Mouse (Mus musculus) olfactory bulb, adult 2 months (tissue): Measurements from ENCODE around the gene Mapk3. TPM values are rescaled to one million over a fixed set of nuclear protein-coding genes. Genes with fewer than 3 reads are reported as not detected.
"Not testable (repeated sequence)": the region's sequence is repeated elsewhere in the genome, so short reads cannot be mapped to it uniquely, and the experiment has no call there.

Experiments
- H3K27ac ChIP-seq: fragments of 200-500 bp; 2 replicates; pipeline ENCODE4 v1.5.1; 2012; ENCODE audit warnings: low read depth, low read length; ENCODE audit not compliant: insufficient read depth
- H3K4me1 ChIP-seq: fragments of 200-500 bp; 2 replicates; pipeline ENCODE4 v1.6.1; 2012; ENCODE audit warnings: low read length; ENCODE audit not compliant: control insufficient read depth, insufficient read depth
- H3K4me3 ChIP-seq: fragments of 200-500 bp; 2 replicates; pipeline ENCODE4 v1.5.1; 2012; ENCODE audit warnings: mild to moderate bottlenecking, low read depth, low read length, moderate library complexity; ENCODE audit not compliant: insufficient read depth
- CTCF ChIP-seq: fragments of 200-500 bp; IDR thresholded peaks from 2 replicates; pipeline ENCODE4 v1.5.1; 2012; ENCODE audit warnings: low read depth, mild to moderate bottlenecking, low read length, moderate library complexity; ENCODE audit not compliant: insufficient read depth
- POLR2A ChIP-seq: fragments of 200-500 bp; IDR thresholded peaks from 2 replicates; pipeline ENCODE4 v1.6.1; 2012; ENCODE audit warnings: mild to moderate bottlenecking, low read depth, low read length, moderate library complexity; ENCODE audit not compliant: insufficient read depth
- WGBS: fragments of 180-500 bp; shearing (Covaris S2); methylation state at CpG from one replicate; pipeline ENCODE4 v1.1.7; 2018; 5-methylcytosine and 5-hydroxymethylcytosine counted together
- polyA plus RNA-seq: library from polyadenylated mRNA; stranded (reverse); fragments of >200 nt; gene quantifications from 2 replicates; pipeline ENCODE4 v1.2.4, GENCODE M21; 2012; ENCODE audit warnings: low replicate concordance; ENCODE audit not compliant: missing spikeins, insufficient read depth, insufficient read length

Gene Mapk3
- polyA plus RNA-seq, result 208 and 343 TPM in 2 replicates

GRCm38 (mm10) chr7:126759050-126759671, at the start of gene Mapk3:
Mapk3 (plus strand) TSS chr7:126759601.
- peaks cover 37% of the 10 kb centered on the region for H3K4me1 ChIP-seq
- WGBS, result 3% methylated on average over 33 of the region's 38 CpGs
- peak within 1 kb of the TSS; percentile 83 for H3K4me3 ChIP-seq
- peak within 1 kb of the TSS; percentile 91 for H3K27ac ChIP-seq
- TF ChIP-seq CTCF, result peak; percentile 56; the same call in 1 of the 2 replicates
- TF ChIP-seq POLR2A, result no peak

DNA sequence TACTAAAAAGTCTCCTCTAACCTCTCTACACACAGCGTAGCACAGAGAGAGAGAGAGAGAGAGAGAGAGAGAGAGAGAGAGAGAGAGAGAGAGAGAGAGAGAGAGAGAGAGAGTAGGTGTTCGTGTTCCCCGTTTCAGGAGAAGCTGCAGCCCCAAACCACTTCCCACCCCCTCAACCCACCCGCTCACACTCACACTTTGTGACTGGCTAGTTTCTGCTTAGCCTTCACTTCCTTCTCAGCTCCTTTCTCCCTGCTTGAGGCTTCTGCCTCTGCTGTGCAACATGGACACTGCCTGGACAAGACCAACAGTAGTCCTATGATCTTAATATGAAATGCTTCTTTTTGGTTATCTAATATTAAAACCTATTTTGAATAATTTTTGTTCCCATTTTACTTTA, 49.1 kb upstream of the Mapk3 start:
- 61% methylated on average over 4 of the region's 4 CpGs for WGBS
- Histone ChIP-seq H3K27ac (no peak overlapping the region), H3K4me3 (no peak overlapping the region), H3K4me1 (0 out of 2 replicates have a peak, but pooled peaks cover under 1% of the 10 kb centered on the region)
- TF ChIP-seq CTCF (no peak), POLR2A (no peak)

DNA sequence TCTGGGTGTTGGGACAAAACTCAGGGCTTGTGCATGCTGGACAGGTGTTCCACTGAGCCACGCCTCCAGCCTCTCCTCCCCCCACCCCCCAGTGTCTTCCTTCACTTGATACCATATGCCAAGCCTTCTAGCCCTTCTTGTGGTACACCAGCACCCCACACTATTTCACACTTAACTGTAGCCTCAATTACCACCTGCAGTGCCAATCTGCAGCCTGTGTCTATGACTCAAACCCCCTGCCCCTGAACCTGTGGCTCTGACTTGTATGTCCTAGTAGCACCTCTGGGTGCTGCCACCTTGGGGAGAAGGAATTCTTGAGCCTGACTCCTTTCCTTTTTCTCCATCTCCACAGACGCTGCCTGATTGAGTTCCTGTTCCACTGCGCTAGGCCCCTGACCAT, 47.5 kb upstream of the Mapk3 start:
- no peak for TF ChIP-seq CTCF
- TF ChIP-seq POLR2A, result no peak
- Histone ChIP-seq H3K4me3 (no peak overlapping the region), H3K4me1 (no peaks in the 10 kb centered on the region), H3K27ac (no peak overlapping the region)
- WGBS, result 82% methylated on average over 3 of the region's 3 CpGs

DNA sequence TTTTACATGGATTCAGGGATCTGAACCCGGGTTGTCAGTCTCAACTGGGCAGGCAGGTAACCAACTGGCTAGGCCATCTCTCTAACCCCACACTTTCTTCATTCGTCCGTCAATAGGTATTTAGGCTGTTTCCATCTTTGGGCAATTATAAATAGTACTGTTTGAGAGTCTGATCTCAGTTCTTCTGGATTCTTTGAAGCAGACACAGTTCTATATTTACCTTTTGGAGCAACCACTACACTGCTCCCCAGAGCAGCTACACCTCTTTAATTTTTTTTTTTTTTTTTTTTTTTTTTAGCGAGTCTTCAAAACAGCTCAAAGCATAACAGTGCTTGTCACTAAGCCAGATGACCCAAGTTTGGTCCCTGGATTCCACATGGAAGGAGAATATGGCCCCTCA, 43.7 kb upstream of the Mapk3 start:
- Histone ChIP-seq H3K4me1 (no peaks in the 10 kb centered on the region), H3K27ac (no peak overlapping the region), H3K4me3 (no peak overlapping the region)
- TF ChIP-seq CTCF, result no peak
- no peak for TF ChIP-seq POLR2A
- WGBS, result 81% methylated on average over 4 of the region's 4 CpGs

DNA sequence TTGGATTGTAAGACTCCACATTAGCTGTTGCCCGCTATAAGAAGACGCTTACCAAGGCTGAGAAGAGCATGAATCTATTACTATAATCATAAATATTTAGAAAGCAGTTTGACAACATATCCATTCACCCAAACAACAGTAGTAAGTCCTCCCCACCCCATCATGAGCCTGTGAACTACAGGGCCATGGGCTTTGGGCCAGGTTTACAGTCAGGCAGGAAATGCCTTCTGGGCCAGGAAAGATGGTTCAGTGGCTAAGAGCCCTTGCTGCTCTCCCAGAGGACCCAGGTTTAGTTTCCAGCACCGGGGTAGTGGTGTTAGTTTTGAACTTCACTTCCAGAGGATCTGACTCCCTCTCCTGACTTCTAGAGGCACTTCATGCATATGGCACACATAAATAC, 41.8 kb upstream of the Mapk3 start:
- 87% methylated on average over 3 of the region's 3 CpGs for WGBS
- H3K4me1 ChIP-seq, result no peaks in the 10 kb centered on the region
- H3K27ac ChIP-seq, result no peak overlapping the region
- H3K4me3 ChIP-seq, result no peak overlapping the region
- TF ChIP-seq CTCF, result no peak

- TF ChIP-seq CTCF (no peak), POLR2A (no peak)
- Histone ChIP-seq H3K4me1 (no peaks in the 10 kb centered on the region), H3K4me3 (no peak overlapping the region), H3K27ac (no peak overlapping the region)
- 91% methylated on average over 5 of the region's 5 CpGs for whole genome bisulfite sequencing
Measured at GRCm38 (mm10) chr7:126718787-126719337, 40.5 kb upstream of the Mapk3 start.

GRCm38 (mm10) chr7:126721635-126722034, 37.8 kb upstream of the Mapk3 start:
- no peak for TF ChIP-seq POLR2A
- no peak for TF ChIP-seq CTCF
- Histone ChIP-seq H3K4me1 (no peaks in the 10 kb centered on the region), H3K4me3 (no peak overlapping the region), H3K27ac (no peak overlapping the region)
- WGBS, result 90% methylated on average over 13 of the region's 13 CpGs

DNA sequence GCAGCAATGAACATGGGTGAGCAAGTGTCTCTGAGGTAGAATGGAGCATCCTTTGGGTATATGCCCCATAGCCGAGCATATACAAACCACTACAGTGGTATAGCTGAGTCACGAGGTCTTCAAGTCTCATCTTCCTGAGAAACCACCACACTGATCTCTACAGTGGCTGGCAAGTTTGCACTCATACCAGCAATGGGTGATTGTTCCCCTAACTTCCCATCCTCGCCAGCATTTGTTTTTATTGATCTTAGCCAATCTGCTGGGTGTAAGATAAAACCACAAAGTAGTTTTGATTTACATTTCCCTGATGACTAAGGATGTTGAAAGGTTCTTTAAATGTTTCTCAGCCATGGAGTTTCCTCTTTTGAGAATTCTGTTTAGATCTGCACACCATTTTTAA, 34.3 kb upstream of the Mapk3 start:
- H3K27ac ChIP-seq, result no peak overlapping the region
- 79% methylated on average over 3 of the region's 3 CpGs for WGBS
- no peak overlapping the region for H3K4me3 ChIP-seq
- TF ChIP-seq CTCF (no peak), POLR2A (no peak)
- no peaks in the 10 kb centered on the region for H3K4me1 ChIP-seq

DNA sequence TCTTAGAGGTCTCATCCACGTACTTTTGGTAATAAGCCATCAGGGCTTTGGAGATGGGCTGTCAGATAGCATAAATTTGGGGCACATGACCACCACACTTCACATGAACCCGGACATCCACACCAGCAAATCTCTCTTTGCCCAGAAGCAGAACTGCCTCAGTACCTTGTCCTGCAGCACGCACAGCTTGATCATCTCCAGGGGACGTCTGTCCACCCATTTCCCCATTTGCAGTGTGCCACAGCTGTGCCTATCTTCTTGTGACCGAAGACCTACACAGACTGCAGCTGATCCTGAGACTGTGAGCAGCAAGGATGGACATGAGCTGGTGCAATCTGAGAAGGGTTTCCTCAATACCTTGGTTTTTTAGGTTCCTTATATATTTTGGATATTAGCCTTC, 33.7 kb upstream of the Mapk3 start:
- Histone ChIP-seq H3K4me3 (no peak overlapping the region), H3K27ac (no peak overlapping the region), H3K4me1 (no peaks in the 10 kb centered on the region)
- WGBS, result 85% methylated on average over 5 of the region's 5 CpGs
- TF ChIP-seq POLR2A (no peak), CTCF (no peak)

DNA sequence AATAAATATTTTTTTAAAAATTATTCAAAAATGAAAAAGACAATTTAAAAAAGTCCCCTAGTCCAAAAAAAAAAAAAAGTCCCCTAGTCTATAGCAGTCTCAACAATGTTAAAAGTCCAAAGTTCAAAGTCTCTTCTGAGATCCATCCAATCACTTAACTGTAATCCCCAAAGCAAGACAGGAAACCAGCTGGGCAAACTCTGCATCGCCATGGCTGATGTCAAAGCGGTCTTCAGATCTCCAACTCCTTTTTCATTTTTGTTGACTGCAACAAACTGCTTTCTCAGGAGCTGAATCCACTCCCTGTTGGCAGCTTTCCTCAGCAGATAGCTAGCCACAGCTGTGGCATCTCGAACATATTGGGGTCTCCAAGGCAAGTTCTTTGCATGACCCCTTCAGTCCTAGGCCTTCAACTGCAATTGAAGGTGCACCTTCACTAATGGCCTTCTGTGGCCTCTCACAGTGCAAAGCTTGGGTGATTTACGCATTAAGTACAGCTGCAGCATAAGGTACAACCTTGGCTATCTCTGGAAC, 29.1 kb upstream of the Mapk3 start:
- H3K4me3 ChIP-seq, H3K27ac ChIP-seq, H3K4me1 ChIP-seq: not testable (repeated sequence)
- 89% methylated on average over 4 of the region's 4 CpGs for WGBS
